Mouse (Mus musculus) neural tube, embryonic 12.5 days (tissue): ENCODE data around the gene Shq1. TPM values are rescaled to one million over a fixed set of nuclear protein-coding genes. Genes with fewer than 3 reads are reported as not detected.

Experiments used
- ATAC-seq: fragments of 200-750 bp; cut with Nextera tagmentation; 2 replicates; pipeline ENCODE4 v1.8.0; 2017; ENCODE audit warnings: low read depth, mild to moderate bottlenecking, moderate TSS enrichment, moderate library complexity; ENCODE audit not compliant: low FRiP score
- H3K27ac ChIP-seq: fragments of 300-500 bp; sonication (generic); 2 replicates; pipeline ENCODE4 v1.5.1; 2016
- H3K27me3 ChIP-seq: fragments of 300-500 bp; sonication (generic); replicated peaks from 2 replicates; pipeline ENCODE4 v1.6.1; 2016; ENCODE audit warnings: mild to moderate bottlenecking
- H3K36me3 ChIP-seq: fragments of 300-500 bp; sonication (generic); 2 replicates; pipeline ENCODE4 v1.6.1; 2016; ENCODE audit warnings: mild to moderate bottlenecking
- H3K4me1 ChIP-seq: fragments of 300-500 bp; sonication (generic); 2 replicates; pipeline ENCODE4 v1.6.1; 2016
- H3K4me2 ChIP-seq: fragments of 300-500 bp; sonication (generic); replicated peaks from 2 replicates; pipeline ENCODE4 v1.6.1; 2016; ENCODE audit warnings: mild to moderate bottlenecking
- H3K4me3 ChIP-seq: fragments of 300-500 bp; sonication (generic); 2 replicates; pipeline ENCODE4 v1.5.1; 2016
- H3K9ac ChIP-seq: fragments of 300-500 bp; sonication (generic); 2 replicates; pipeline ENCODE4 v1.6.1; 2016; ENCODE audit warnings: mild to moderate bottlenecking
- H3K9me3 ChIP-seq: fragments of 300-500 bp; sonication (generic); 2 replicates; pipeline ENCODE4 v1.6.1; 2016; ENCODE audit warnings: mild to moderate bottlenecking
- WGBS: fragments of 180-500 bp; shearing (Covaris S2); methylation state at CpG from one replicate; pipeline ENCODE4 v1.1.7; 2016; 5-methylcytosine and 5-hydroxymethylcytosine counted together
- polyA plus RNA-seq: library from polyadenylated mRNA; unstranded; fragments of >200 nt; fragmentation: Nextera tagmentation; extraction: Ambion mirVana; gene quantifications from 2 replicates; pipeline ENCODE4 v1.2.1, GENCODE M21; 2016

Gene Shq1
- polyA plus RNA-seq, 1 experiment from 2014 or later = 12.8 TPM

DNA sequence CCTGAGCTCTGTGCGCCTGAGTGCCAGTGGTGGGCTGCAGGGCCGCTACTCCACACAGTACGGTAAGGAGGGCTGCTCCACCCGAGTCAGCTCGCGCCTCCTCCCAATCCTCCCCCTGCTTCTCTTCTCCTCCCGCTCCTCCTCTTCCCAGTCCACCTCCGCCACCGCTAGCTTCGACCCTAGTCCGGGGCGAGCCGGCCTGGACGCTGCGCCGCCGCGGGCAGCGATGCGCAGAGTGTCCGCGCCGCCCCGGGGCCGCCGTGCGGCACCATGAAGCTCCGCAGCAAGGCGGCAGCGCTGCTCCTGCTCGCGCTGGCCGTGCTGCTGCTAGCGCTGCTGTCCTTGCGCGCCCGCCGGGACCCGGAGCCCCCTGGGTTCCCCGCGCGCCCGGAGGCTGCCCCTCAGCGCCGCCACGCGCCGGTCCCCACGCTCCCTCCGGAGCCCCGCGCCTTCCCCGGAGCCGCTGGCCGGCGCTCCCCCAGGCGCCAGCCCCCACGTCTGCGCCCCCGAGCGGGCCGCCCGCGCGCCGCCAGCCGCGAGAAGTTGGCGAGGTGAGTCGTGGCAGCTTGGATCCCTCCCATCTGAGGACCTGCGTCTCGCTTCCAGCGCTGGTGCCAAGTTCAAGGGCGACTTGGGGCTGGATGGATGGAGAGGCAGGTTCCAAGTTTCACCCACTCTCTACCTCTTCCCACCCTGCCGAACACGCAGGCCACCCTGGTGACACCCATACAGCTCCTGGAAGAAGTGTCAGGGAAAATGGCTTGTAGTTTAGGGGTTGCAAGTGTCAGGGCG is 33.8 kb upstream of the Shq1 start, which contains the start of gene Gxylt2:
Gene Gxylt2 (plus strand): TSS at position 161 of the 792 bp plus-strand sequence.
- no peaks in the 10 kb centered on the region for H3K9me3 ChIP-seq
- no peak within 1 kb of the TSS for H3K27ac ChIP-seq
- WGBS = under 1% methylated on average over 77 of the region's 77 CpGs
- ATAC-seq = peak; percentile 68
- H3K9ac ChIP-seq = peak within 1 kb of the TSS; percentile 66
- peak within 1 kb of the TSS; percentile 58 for H3K4me3 ChIP-seq
- no peaks in the 10 kb centered on the region for H3K36me3 ChIP-seq
- peaks cover 20% of the 10 kb centered on the region for H3K27me3 ChIP-seq
- H3K4me2 ChIP-seq = peak within 1 kb of the TSS; percentile 89
- H3K4me1 ChIP-seq = peaks cover 8% of the 10 kb centered on the region; the same call in 1 of the 2 replicates

DNA sequence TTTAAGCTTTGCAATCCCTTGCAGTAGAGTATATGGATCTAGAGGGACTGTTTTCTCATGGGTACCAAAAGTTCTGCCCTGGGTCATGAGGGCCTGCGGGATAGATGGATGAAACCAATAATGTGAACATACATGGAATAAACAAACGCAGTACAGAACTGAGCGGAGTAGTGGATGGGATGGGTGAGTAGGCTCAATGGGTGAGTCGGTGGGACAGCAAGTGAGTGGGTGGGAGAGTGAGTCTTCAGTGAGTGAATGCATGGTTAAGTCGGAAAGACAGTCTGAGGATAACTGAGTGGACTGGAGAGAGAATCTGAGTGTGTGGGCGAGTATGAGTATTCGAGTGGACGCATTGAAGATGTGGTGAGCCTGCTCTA is 33.2 kb upstream of the Shq1 start:
- H3K4me3 ChIP-seq = peak overlapping the region; percentile 58
- peak overlapping the region; percentile 89 for H3K4me2 ChIP-seq
- H3K27me3 ChIP-seq = peaks cover 20% of the 10 kb centered on the region
- no peak overlapping the region for H3K27ac ChIP-seq
- no peak; the same call in 1 of the 2 replicates for ATAC-seq
- H3K9me3 ChIP-seq = no peaks in the 10 kb centered on the region
- H3K9ac ChIP-seq = peak overlapping the region; percentile 66
- H3K36me3 ChIP-seq = no peaks in the 10 kb centered on the region
- peaks cover 8% of the 10 kb centered on the region; the same call in 1 of the 2 replicates for H3K4me1 ChIP-seq
- 38% methylated on average over 8 of the region's 8 CpGs for WGBS

DNA sequence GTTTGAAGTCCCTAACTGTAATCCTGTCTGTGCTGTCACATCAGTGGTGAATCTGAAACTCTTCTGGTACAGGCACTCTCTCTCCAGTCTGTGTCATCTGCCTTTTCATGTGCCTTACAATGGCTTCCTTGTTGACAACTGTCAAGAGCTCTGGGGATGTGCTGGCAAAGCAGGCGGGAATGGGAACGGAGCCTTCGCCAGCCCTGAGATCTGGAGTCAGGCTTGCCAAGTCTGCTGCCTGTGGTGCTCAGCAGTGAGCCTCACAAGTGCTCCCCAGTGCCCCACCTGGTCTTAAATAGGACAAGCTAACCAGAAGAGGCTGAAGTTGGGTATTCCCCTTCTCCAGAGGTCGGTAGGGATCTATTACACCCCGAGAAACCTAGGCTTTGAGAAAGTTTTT is 29.8 kb upstream of the Shq1 start:
- Histone ChIP-seq H3K4me3 (no peak overlapping the region), H3K4me2 (no peak overlapping the region), H3K4me1 (peaks cover 8% of the 10 kb centered on the region; the same call in 1 of the 2 replicates), H3K27me3 (peaks cover 18% of the 10 kb centered on the region), H3K9ac (no peak overlapping the region), H3K9me3 (no peaks in the 10 kb centered on the region), H3K27ac (no peak overlapping the region), H3K36me3 (no peaks in the 10 kb centered on the region)
- ATAC-seq = no peak
- WGBS = 83% methylated on average over 5 of the region's 5 CpGs

DNA sequence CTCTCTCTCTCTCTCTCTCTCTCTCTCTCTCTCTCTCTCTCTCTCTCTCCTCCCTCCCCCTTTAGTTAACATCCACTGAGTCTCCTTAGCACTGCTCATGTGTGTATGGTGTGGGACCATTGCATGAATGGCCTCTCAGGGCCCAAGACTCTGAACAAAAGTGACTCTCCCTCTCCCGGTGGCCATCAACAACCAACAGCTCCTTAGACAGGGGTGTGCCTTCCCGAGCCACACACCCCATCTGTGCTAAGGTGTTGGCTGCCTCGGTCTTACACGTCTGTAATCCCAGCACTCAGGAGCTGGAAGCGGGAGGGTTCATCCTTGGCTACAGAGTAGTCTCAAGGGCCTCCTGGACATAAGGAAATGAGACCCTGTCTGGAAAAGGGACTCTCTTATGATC is 29.0 kb upstream of the Shq1 start:
- Histone ChIP-seq H3K9me3 (no peaks in the 10 kb centered on the region), H3K27me3 (peaks cover 10% of the 10 kb centered on the region), H3K36me3 (no peaks in the 10 kb centered on the region), H3K4me3 (no peak overlapping the region), H3K4me2 (no peak overlapping the region), H3K9ac (no peak overlapping the region), H3K4me1 (peaks cover 1% of the 10 kb centered on the region; the same call in 1 of the 2 replicates), H3K27ac (no peak overlapping the region)
- no peak for ATAC-seq
- 84% methylated on average over 5 of the region's 5 CpGs for WGBS

DNA sequence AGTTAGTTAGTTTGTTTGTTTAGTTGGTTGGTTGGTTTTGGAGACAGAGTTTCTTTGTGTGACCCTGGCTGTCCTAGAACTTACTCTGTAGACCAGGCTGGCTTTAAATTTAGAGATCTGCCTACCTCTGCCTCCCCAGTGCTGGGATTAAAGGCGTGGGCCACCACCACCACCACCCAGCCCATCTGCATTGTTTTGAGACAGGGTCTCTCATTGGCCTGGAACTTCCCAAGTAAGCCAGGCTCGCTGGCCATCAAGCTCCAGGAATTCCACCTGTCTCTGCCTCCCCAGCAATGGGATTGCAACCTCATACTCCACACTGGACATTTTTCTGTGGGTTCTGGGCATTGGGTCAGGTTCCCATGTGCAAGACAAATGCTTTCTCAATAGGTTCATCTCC is 15.4 kb upstream of the Shq1 start:
- H3K27me3 ChIP-seq = no peaks in the 10 kb centered on the region
- 82% methylated on average over 2 of the region's 2 CpGs for WGBS

DNA sequence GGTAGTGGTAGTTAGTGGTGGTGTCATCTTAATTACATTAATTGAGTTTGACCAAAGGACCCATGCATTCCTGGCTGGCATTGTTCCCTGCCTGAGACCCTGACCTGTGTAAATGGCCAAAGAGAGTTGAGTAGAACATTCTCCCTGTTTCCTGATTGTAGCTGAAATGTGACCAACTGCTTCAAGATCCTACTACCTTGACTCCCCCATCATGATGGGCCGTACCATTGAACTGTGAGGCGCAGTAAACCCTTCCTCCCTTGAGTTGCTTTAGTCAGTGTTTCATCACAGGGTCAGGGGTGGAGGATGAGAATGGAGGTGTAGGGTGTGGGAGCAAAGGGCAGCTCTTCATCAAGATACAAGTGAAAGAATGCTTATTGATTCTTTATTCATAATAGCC is 7.7 kb upstream of the Shq1 start:
- no peak overlapping the region for H3K4me3 ChIP-seq
- ATAC-seq = no peak
- H3K27ac ChIP-seq = no peak overlapping the region
- no peaks in the 10 kb centered on the region for H3K4me1 ChIP-seq
- H3K4me2 ChIP-seq = no peak overlapping the region
- H3K27me3 ChIP-seq = no peaks in the 10 kb centered on the region
- H3K9ac ChIP-seq = no peak overlapping the region
- WGBS = 98% methylated on average over 2 of the region's 2 CpGs
- H3K9me3 ChIP-seq = no peaks in the 10 kb centered on the region
- H3K36me3 ChIP-seq = no peaks in the 10 kb centered on the region

More for the DNA sequence above, 15.4 kb upstream of the Shq1 start:
- Histone ChIP-seq H3K36me3 (no peaks in the 10 kb centered on the region), H3K9me3 (no peaks in the 10 kb centered on the region), H3K4me3 (no peak overlapping the region), H3K4me1 (no peaks in the 10 kb centered on the region), H3K4me2 (no peak overlapping the region), H3K9ac (no peak overlapping the region), H3K27ac (no peak overlapping the region)
- ATAC-seq = no peak

DNA sequence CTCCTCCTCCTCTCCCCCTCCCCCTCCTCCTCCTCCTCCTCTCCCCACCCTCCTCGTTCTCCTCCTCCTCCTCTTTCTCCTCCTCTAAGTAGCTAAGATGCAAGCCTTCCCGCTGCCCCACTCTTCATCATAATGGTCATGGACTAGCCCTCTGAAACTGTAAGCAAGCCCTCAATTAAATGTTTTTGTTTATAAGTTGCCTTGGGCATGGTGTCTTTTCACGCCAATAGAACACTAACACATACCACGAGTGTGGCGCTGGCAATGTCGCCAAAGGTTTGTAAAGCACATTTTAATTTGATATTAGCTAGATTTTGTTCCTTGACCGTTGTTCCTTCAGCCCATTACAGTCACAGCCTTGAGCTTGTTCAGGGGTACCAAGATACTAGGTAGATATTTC is 5.5 kb upstream of the Shq1 start:
- H3K27me3 ChIP-seq = no peaks in the 10 kb centered on the region
- ATAC-seq = no peak
- H3K9ac ChIP-seq = no peak overlapping the region
- no peaks in the 10 kb centered on the region for H3K9me3 ChIP-seq
- H3K4me1 ChIP-seq = no peaks in the 10 kb centered on the region; the same call in 1 of the 2 replicates
- H3K36me3 ChIP-seq = no peaks in the 10 kb centered on the region
- WGBS = 92% methylated on average over 6 of the region's 7 CpGs
- no peak overlapping the region for H3K4me2 ChIP-seq
- no peak overlapping the region for H3K4me3 ChIP-seq
- H3K27ac ChIP-seq = no peak overlapping the region

DNA sequence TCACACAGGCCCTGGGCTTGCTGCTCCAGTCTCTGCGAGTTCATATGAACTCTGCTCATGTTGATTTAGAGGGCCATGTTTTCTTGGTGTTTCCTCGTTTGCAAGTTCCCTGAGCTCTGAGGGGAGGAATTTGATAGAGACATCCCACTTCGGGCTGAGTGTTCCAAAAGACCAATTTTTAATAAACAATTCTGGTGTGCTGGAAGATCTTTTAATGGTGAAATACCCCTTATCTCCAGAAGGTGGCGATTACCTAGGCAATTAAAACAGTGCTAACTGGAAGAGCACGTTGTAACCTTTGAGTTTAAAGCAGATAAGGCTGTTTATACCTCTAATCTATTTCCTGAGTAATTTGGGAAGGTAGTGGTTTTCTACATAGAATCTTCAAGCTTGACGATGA is 4.0 kb upstream of the Shq1 start:
- 33% methylated on average over 6 of the region's 6 CpGs for WGBS

DNA sequence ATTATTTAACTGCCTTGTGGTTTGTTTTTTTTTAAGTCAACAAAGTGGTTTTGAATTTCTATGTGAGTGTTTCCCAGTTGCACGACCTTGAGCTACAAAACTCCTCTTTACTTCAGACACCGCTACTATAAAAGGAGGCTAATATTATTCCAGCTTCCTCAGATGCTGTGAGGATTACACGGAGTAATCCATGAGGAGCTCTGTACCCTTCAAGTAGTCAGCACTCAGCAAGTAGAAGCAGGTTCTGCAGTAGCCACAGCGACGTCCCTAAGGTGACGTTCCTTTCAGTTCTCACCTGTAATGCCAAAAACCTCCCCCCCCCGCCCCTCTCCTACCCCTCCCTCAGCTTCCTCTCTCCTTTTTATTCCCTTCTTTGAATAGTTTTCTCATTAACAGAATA is 444 bp upstream of the Shq1 start:
- H3K9ac ChIP-seq = no peak overlapping the region
- H3K27ac ChIP-seq = no peak overlapping the region
- peak overlapping the region; percentile 95 for H3K4me2 ChIP-seq
- H3K9me3 ChIP-seq = no peaks in the 10 kb centered on the region
- peaks cover 4% of the 10 kb centered on the region; the same call in 1 of the 2 replicates for H3K4me1 ChIP-seq
- no peaks in the 10 kb centered on the region for H3K36me3 ChIP-seq
- H3K4me3 ChIP-seq = peak overlapping the region; percentile 82; the same call in 1 of the 2 replicates
- peak; percentile 46 for ATAC-seq
- H3K27me3 ChIP-seq = no peaks in the 10 kb centered on the region
- 9% methylated on average over 7 of the region's 7 CpGs for WGBS

More for the DNA sequence above, 4.0 kb upstream of the Shq1 start:
- ATAC-seq = no peak
- Histone ChIP-seq H3K4me2 (no peak overlapping the region), H3K27ac (no peak overlapping the region), H3K36me3 (no peaks in the 10 kb centered on the region), H3K27me3 (no peaks in the 10 kb centered on the region), H3K9me3 (no peaks in the 10 kb centered on the region), H3K4me3 (no peak overlapping the region), H3K9ac (no peak overlapping the region), H3K4me1 (peaks cover 4% of the 10 kb centered on the region; the same call in 1 of the 2 replicates)

DNA sequence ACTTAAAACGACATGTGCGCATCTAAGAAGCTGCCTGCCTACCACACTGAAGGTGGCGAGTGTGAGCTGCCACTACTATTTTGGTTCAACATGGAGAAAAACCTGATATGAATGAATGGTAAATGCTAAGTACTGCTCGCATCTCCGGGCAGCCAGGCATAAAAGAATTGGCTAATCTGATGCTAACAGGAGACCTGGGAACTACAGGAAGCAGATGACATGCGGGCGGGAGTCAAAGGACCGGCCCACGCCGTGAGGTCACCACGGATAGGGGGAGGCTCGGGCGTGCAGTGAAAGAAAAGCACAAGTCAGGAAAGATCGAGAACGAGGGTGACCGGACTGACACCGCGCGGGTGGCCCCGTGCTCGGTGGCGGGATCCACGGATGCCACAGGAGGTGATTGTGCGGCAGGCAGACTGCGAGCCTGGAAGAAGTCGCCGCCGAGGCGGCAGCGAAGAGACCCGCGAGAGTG is 551 bp downstream of the Shq1 start:
- no peak overlapping the region for H3K27ac ChIP-seq
- no peaks in the 10 kb centered on the region for H3K27me3 ChIP-seq
- H3K4me3 ChIP-seq = peak overlapping the region; percentile 82
- peaks cover 4% of the 10 kb centered on the region; the same call in 1 of the 2 replicates for H3K4me1 ChIP-seq
- peak overlapping the region; percentile 62 for H3K9ac ChIP-seq
- H3K36me3 ChIP-seq = no peaks in the 10 kb centered on the region
- H3K9me3 ChIP-seq = no peaks in the 10 kb centered on the region
- H3K4me2 ChIP-seq = peak overlapping the region; percentile 95
- WGBS = under 1% methylated on average over 32 of the region's 32 CpGs
- ATAC-seq = peak; percentile 66

DNA sequence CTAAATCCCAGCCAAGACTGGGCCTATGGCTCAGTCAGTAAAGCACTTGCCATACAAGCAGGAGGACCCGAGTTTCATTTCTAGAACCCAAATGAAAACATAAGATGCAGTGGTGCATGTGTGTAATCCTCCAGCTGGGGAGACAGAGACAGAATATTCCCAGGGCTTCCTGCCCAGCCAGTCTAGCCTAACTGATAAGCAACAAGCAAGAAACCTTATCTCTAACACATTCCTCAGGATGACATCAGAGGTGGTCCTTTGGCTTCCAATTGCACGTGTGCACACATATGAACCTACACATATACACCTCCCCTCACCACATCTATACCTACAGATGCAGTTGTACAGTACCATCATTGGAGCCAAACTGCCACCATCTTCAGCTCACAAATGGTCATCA is 2.1 kb downstream of the Shq1 start:
- Histone ChIP-seq H3K4me1 (peaks cover 4% of the 10 kb centered on the region; the same call in 1 of the 2 replicates), H3K4me3 (no peak overlapping the region), H3K27ac (no peak overlapping the region), H3K9me3 (no peaks in the 10 kb centered on the region), H3K27me3 (no peaks in the 10 kb centered on the region), H3K4me2 (no peak overlapping the region), H3K9ac (no peak overlapping the region), H3K36me3 (peaks cover 8% of the 10 kb centered on the region)
- no peak for ATAC-seq
- 85% methylated on average over 2 of the region's 2 CpGs for WGBS

DNA sequence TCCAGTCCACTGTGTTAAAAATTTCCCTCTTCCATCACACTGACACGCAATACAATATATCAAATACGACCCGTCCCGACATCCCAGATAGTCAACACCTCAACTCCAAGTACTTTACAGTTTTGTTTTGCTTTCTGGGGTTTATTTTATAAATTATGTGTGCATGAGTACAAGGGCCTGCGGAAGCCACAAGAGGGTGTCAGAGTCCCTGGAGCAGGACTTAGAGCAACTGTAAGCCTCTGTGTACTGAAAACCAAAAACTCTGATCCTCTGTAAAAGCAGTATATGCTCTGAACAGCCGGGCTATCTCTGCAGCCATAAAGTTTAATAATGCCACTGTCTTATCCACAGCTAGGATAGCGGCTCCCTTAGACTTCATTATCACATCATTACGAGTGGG is 3.3 kb downstream of the Shq1 start:
- no peak overlapping the region for H3K9ac ChIP-seq
- H3K4me2 ChIP-seq = no peak overlapping the region
- no peaks in the 10 kb centered on the region for H3K27me3 ChIP-seq
- no peak for ATAC-seq
- H3K4me1 ChIP-seq = peaks cover 4% of the 10 kb centered on the region; the same call in 1 of the 2 replicates
- no peaks in the 10 kb centered on the region for H3K9me3 ChIP-seq
- no peak overlapping the region for H3K4me3 ChIP-seq
- peaks cover 19% of the 10 kb centered on the region for H3K36me3 ChIP-seq
- 87% methylated on average over 8 of the region's 8 CpGs for WGBS
- no peak overlapping the region for H3K27ac ChIP-seq
